Mouse (Mus musculus) liver, embryonic 11.5 days (tissue): ENCODE measurements around the gene Cdan1. TPM values are rescaled to one million over a fixed set of nuclear protein-coding genes. Genes with fewer than 3 reads are reported as not detected.
A peak's percentile ranks its signal among the peaks of the same experiment; 100 is the strongest.

ENCODE experiments used
- ATAC-seq: fragments of 200-750 bp; cut with Nextera tagmentation; replicated peaks from 2 replicates; pipeline ENCODE4 v1.8.0; 2017; ENCODE audit warnings: moderate number of reproducible peaks, mild to moderate bottlenecking, moderate TSS enrichment, moderate library complexity; ENCODE audit not compliant: low FRiP score
- DNase-seq: peaks from one replicate; pipeline ENCODE4 v3.0.0-alpha.2; 2017; ENCODE audit warnings: low spot score
- H3K27ac ChIP-seq: fragments of 300-500 bp; sonication (generic); 2 replicates; pipeline ENCODE4 v1.5.1; 2014; ENCODE audit warnings: mild to moderate bottlenecking, low read depth, low read length, control low read depth
- H3K27me3 ChIP-seq: fragments of 300-500 bp; sonication (generic); replicated peaks from 2 replicates; pipeline ENCODE4 v1.6.1; 2014; ENCODE audit warnings: low read length, mixed read lengths; ENCODE audit not compliant: control insufficient read depth, insufficient read depth
- H3K36me3 ChIP-seq: fragments of 300-500 bp; sonication (generic); 2 replicates; pipeline ENCODE4 v1.6.1; 2014; ENCODE audit warnings: mild to moderate bottlenecking, low read length, moderate library complexity, mixed read lengths; ENCODE audit not compliant: control insufficient read depth, insufficient read depth
- H3K4me1 ChIP-seq: fragments of 300-500 bp; sonication (generic); replicated peaks from 2 replicates; pipeline ENCODE4 v1.6.1; 2014; ENCODE audit warnings: low read length, mixed read lengths; ENCODE audit not compliant: control insufficient read depth, insufficient read depth
- H3K4me2 ChIP-seq: fragments of 300-500 bp; sonication (generic); 2 replicates; pipeline ENCODE4 v1.6.1; 2014; ENCODE audit warnings: mild to moderate bottlenecking, control low read depth, moderate library complexity
- H3K4me3 ChIP-seq: fragments of 300-500 bp; sonication (generic); 2 replicates; pipeline ENCODE4 v1.5.1; 2014; ENCODE audit warnings: low read depth, low read length, control low read depth
- H3K9ac ChIP-seq: fragments of 300-500 bp; sonication (generic); 2 replicates; pipeline ENCODE4 v1.6.1; 2014; ENCODE audit warnings: low read depth, low read length, control low read depth
- H3K9me3 ChIP-seq: fragments of 300-500 bp; sonication (generic); 2 replicates; pipeline ENCODE4 v1.6.1; 2016; ENCODE audit warnings: low read length, inconsistent platforms, mixed read lengths; ENCODE audit not compliant: control insufficient read depth
- WGBS: fragments of 180-500 bp; shearing (Covaris S2); extraction: QIAGEN DNeasy Blood & Tissue Kit; methylation state at CpG from one replicate; pipeline ENCODE4 v1.1.7; 2014; 5-methylcytosine and 5-hydroxymethylcytosine counted together
- polyA plus RNA-seq: library from polyadenylated mRNA; unstranded; fragments of >200 nt; fragmentation: Nextera tagmentation; extraction: Ambion mirVana; gene quantifications from 2 replicates; pipeline ENCODE4 v1.2.1, GENCODE M21; 2014

The Cdan1 gene
- 9.3 and 9.9 TPM in 2 replicates for polyA plus RNA-seq

DNA sequence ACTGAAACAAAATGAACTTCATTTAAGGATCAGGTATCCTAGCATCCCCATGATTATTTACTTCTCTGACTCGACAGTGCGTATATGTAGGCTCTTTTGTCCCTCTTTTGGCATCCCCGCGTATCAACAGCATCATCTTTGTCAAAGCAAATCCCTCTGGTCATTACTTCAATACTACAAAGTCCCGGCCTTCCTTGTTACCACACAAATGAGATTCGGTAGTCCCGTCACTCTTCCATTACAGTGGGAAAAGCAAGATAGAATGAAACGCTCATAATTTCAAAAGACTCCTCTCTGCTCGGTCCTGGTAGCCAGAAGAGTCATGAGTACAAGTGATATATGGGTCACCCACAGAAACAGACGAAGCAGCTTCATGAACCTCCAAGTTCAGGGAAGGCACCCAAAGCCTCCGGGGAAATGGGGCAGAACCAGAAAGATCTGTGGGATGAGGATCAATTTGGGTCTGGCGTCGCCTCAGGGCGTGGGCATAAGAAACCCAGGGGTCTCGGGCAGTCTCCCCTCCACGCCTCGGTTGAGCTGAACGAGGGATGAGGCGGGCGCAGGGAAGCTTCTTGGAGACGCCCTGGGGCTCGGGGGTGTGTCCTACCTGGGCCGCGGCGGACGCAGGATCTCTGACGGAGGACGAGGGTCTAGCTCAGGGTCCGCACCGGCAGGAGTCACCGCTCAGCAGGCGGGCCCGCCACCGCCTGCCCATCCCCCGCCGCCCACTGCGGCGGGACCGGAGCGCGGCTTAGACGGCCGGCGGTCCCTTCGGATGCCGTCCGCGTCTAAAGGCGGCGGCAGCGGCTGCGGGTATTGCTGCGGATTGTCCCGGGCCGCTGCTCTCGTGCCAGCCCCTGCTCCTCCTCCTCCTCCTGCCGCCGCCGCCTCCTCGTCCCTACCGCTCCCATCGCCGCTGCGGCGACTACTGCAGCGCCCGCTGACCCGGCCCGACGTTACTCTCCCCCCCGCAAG is at the start of gene Cdan1:
Gene Cdan1, minus strand, starts transcription at position 680 of the 975 bp plus-strand sequence.
- H3K36me3 ChIP-seq: no peaks in the 10 kb centered on the region
- H3K27me3 ChIP-seq: no peaks in the 10 kb centered on the region
- WGBS: under 1% methylated on average over 70 of the region's 71 CpGs
- 0 out of 2 replicates have a peak, but pooled peaks cover 3% of the 10 kb centered on the region for H3K4me1 ChIP-seq
- H3K4me2 ChIP-seq: peak within 1 kb of the TSS; percentile 85
- peak within 1 kb of the TSS; percentile 52 for H3K27ac ChIP-seq
- H3K4me3 ChIP-seq: peak within 1 kb of the TSS; percentile 95
- DNase-seq (no peak), ATAC-seq (peak; percentile 66)
- H3K9me3 ChIP-seq: no peaks in the 10 kb centered on the region
- peak within 1 kb of the TSS; percentile 81 for H3K9ac ChIP-seq

DNA sequence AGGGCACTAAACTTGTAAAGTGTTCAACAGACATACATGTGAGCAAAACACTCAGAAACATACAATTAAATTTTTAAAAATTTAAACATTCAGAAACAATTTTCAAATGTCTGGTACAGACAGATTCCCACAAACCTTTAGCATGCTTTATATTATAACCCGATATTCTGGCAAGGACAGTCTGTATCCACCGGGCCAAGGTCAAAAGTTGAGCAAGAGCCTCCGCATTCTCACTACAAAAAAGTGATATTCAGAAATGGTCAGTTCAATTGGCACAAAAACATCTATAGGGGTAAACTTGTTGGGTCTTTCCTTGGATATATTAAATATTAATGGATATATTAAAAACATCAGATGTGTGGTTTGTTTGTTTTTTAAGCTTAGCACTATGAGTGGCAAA is 46.4 kb upstream of the Cdan1 start:
- ATAC-seq (no peak), DNase-seq (no peak)
- 97% methylated on average over 3 of the region's 3 CpGs for WGBS
- H3K4me3 ChIP-seq: no peak overlapping the region
- no peak overlapping the region for H3K27ac ChIP-seq
- no peak overlapping the region for H3K4me2 ChIP-seq
- no peaks in the 10 kb centered on the region for H3K4me1 ChIP-seq
- H3K9me3 ChIP-seq: no peaks in the 10 kb centered on the region
- H3K9ac ChIP-seq: no peak overlapping the region
- no peaks in the 10 kb centered on the region for H3K27me3 ChIP-seq
- peaks cover 24% of the 10 kb centered on the region for H3K36me3 ChIP-seq

- Histone ChIP-seq H3K9ac (no peak overlapping the region), H3K36me3 (peaks cover 21% of the 10 kb centered on the region), H3K9me3 (no peaks in the 10 kb centered on the region), H3K27ac (no peak overlapping the region), H3K4me1 (no peaks in the 10 kb centered on the region), H3K4me2 (no peak overlapping the region), H3K27me3 (no peaks in the 10 kb centered on the region), H3K4me3 (no peak overlapping the region)
- no peak for DNase-seq
- 85% methylated on average over 5 of the region's 5 CpGs for WGBS
- no peak for ATAC-seq
Measured at GRCm38 (mm10) chr2:120887601-120888000, 37.7 kb upstream of the Cdan1 start.

- Histone ChIP-seq H3K27ac (no peak overlapping the region), H3K4me2 (no peak overlapping the region), H3K36me3 (peaks cover 19% of the 10 kb centered on the region; the same call in 1 of the 2 replicates), H3K27me3 (no peaks in the 10 kb centered on the region), H3K9ac (no peak overlapping the region), H3K4me3 (no peak overlapping the region), H3K9me3 (no peaks in the 10 kb centered on the region), H3K4me1 (no peaks in the 10 kb centered on the region)
- ATAC-seq (no peak), DNase-seq (no peak)
- WGBS: 88% methylated on average over 2 of the region's 2 CpGs
Measured at GRCm38 (mm10) chr2:120873192-120873591, 23.3 kb upstream of the Cdan1 start.

GRCm38 (mm10) chr2:120871447-120872336 is 21.8 kb upstream of the Cdan1 start:
- H3K4me2 ChIP-seq: no peak overlapping the region
- H3K27me3 ChIP-seq: no peaks in the 10 kb centered on the region
- H3K36me3 ChIP-seq: peaks cover 19% of the 10 kb centered on the region; the same call in 1 of the 2 replicates
- no peaks in the 10 kb centered on the region for H3K9me3 ChIP-seq
- H3K9ac ChIP-seq: no peak overlapping the region
- H3K4me1 ChIP-seq: no peaks in the 10 kb centered on the region
- ATAC-seq (no peak), DNase-seq (no peak)
- no peak overlapping the region for H3K4me3 ChIP-seq
- 85% methylated on average over 9 of the region's 9 CpGs for WGBS
- no peak overlapping the region for H3K27ac ChIP-seq

DNA sequence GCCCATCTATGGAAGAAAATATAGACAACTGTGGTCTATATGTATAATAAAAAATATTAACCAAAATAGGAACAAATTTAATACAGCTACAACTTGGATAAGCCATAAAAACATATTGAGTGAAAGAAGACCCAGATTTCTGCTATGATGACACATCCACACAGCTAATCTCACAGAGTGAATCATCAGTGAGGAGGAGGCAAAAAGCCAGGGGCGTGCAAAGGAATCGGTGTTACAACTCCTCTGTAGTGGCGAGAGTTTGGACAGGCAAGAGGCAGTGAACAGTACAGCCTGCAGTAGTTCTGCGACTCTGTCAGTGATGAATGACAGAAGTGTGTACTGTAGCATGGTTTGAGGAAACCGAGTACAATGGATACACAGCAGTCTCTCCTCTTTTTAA is 17.4 kb upstream of the Cdan1 start:
- 93% methylated on average over 5 of the region's 5 CpGs for WGBS
- H3K36me3 ChIP-seq: peaks cover 13% of the 10 kb centered on the region; the same call in 1 of the 2 replicates
- no peak for ATAC-seq

DNA sequence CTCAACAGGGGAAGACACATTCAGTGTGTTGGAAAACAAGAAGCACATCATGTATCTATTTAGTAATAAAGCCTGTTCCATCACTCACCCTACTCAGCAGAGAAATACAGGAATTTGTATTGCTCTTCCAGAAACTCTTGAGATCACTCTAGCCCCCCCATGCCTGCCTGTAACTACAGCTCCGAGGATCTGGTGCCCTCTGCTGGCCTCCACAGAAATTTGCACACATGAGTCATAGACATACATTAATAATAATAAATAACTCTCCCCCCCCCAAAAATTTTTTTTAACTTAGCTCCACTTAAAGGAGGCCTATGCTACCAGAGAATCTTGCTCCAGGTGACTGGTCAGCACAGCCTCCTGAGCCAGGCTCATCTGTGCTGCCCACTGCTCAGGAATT is 16.6 kb upstream of the Cdan1 start:
- Histone ChIP-seq H3K4me2 (no peak overlapping the region), H3K4me3 (no peak overlapping the region), H3K4me1 (no peaks in the 10 kb centered on the region), H3K9ac (no peak overlapping the region), H3K36me3 (peaks cover 19% of the 10 kb centered on the region; the same call in 1 of the 2 replicates), H3K9me3 (no peaks in the 10 kb centered on the region), H3K27me3 (no peaks in the 10 kb centered on the region), H3K27ac (no peak overlapping the region)
- ATAC-seq (no peak), DNase-seq (no peak)
- WGBS: 5% methylated on average over 1 of the region's 1 CpGs

More for the DNA sequence above, 17.4 kb upstream of the Cdan1 start:
- Histone ChIP-seq H3K27me3 (no peaks in the 10 kb centered on the region), H3K9me3 (no peaks in the 10 kb centered on the region), H3K4me3 (no peak overlapping the region), H3K4me1 (no peaks in the 10 kb centered on the region), H3K9ac (no peak overlapping the region), H3K27ac (no peak overlapping the region), H3K4me2 (no peak overlapping the region)
- no peak for DNase-seq

GRCm38 (mm10) chr2:120863389-120863788 is 13.5 kb upstream of the Cdan1 start:
- H3K27ac ChIP-seq: no peak overlapping the region
- H3K27me3 ChIP-seq: no peaks in the 10 kb centered on the region
- no peak overlapping the region for H3K4me3 ChIP-seq
- H3K36me3 ChIP-seq: peaks cover 13% of the 10 kb centered on the region; the same call in 1 of the 2 replicates
- no peaks in the 10 kb centered on the region for H3K4me1 ChIP-seq
- no peak overlapping the region for H3K9ac ChIP-seq
- DNase-seq (no peak), ATAC-seq (no peak)
- no peak overlapping the region for H3K4me2 ChIP-seq
- no peaks in the 10 kb centered on the region for H3K9me3 ChIP-seq
- WGBS: 92% methylated on average over 1 of the region's 1 CpGs
